Mouse (Mus musculus) intestine, embryonic 16.5 days (tissue): ENCODE data around the gene Gucy1b1. TPM values are rescaled to one million over a fixed set of nuclear protein-coding genes. Genes with fewer than 3 reads are reported as not detected.

Experiments
- ATAC-seq: fragments of 200-750 bp; cut with Nextera tagmentation; 2 replicates; pipeline ENCODE4 v1.8.0; 2017; ENCODE audit warnings: moderate TSS enrichment, moderate library complexity
- H3K27ac ChIP-seq: fragments of 300-500 bp; sonication (generic); 2 replicates; pipeline ENCODE4 v1.5.1; 2014; ENCODE audit warnings: mild to moderate bottlenecking, low read length
- H3K27me3 ChIP-seq: fragments of 300-500 bp; sonication (generic); replicated peaks from 2 replicates; pipeline ENCODE4 v1.6.1; 2014; ENCODE audit warnings: low read length, control low read depth, mixed read lengths; ENCODE audit not compliant: control insufficient read depth, insufficient read depth
- H3K36me3 ChIP-seq: fragments of 300-500 bp; sonication (generic); 2 replicates; pipeline ENCODE4 v1.6.1; 2014; ENCODE audit warnings: low read length, control low read depth; ENCODE audit not compliant: control insufficient read depth, insufficient read depth
- H3K4me1 ChIP-seq: fragments of 300-500 bp; sonication (generic); 2 replicates; pipeline ENCODE4 v1.6.1; 2014; ENCODE audit warnings: low read length, control low read depth, mixed read lengths; ENCODE audit not compliant: control insufficient read depth, insufficient read depth
- H3K4me2 ChIP-seq: fragments of 300-500 bp; sonication (generic); 2 replicates; pipeline ENCODE4 v1.6.1; 2014; ENCODE audit warnings: low read depth, low read length, control low read depth
- H3K4me3 ChIP-seq: fragments of 300-500 bp; sonication (generic); 2 replicates; pipeline ENCODE4 v1.5.1; 2014; ENCODE audit warnings: mild to moderate bottlenecking, low read length
- H3K9ac ChIP-seq: fragments of 300-500 bp; sonication (generic); 2 replicates; pipeline ENCODE4 v1.6.1; 2014; ENCODE audit warnings: low read depth, low read length
- H3K9me3 ChIP-seq: fragments of 300-500 bp; sonication (generic); 2 replicates; pipeline ENCODE4 v1.6.1; 2016; ENCODE audit warnings: low read length, control low read depth; ENCODE audit not compliant: control insufficient read depth
- WGBS: fragments of 180-500 bp; shearing (Covaris S2); extraction: QIAGEN DNeasy Blood & Tissue Kit; methylation state at CpG from one replicate; pipeline ENCODE4 v1.1.7; 2014; 5-methylcytosine and 5-hydroxymethylcytosine counted together
- polyA plus RNA-seq: library from polyadenylated mRNA; unstranded; fragments of >200 nt; fragmentation: Nextera tagmentation; extraction: Ambion mirVana; gene quantifications from 2 replicates; pipeline ENCODE4 v1.2.1, GENCODE M21; 2015

The Gucy1b1 gene
- polyA plus RNA-seq, 1 experiment from 2014 or later, result 59.7 TPM

- Histone ChIP-seq H3K9me3 (no peaks in the 10 kb centered on the region), H3K4me3 (no peak overlapping the region), H3K27ac (no peak overlapping the region), H3K9ac (no peak overlapping the region), H3K36me3 (no peaks in the 10 kb centered on the region), H3K4me2 (no peak overlapping the region), H3K27me3 (no peaks in the 10 kb centered on the region), H3K4me1 (no peaks in the 10 kb centered on the region)
- WGBS, result 80% methylated on average over 8 of the region's 8 CpGs
- no peak for ATAC-seq
Observed at GRCm38 (mm10) chr3:82046087-82046486, 28.4 kb downstream of the Gucy1b1 start.

GRCm38 (mm10) chr3:82044902-82045301 lies 29.6 kb downstream of the Gucy1b1 start:
- WGBS, result 77% methylated on average over 5 of the region's 5 CpGs
- no peak overlapping the region; the same call in 1 of the 2 replicates for H3K27ac ChIP-seq
- H3K4me2 ChIP-seq, result no peak overlapping the region
- no peak for ATAC-seq
- H3K9me3 ChIP-seq, result no peaks in the 10 kb centered on the region
- H3K4me1 ChIP-seq, result no peaks in the 10 kb centered on the region
- no peak overlapping the region for H3K4me3 ChIP-seq
- no peaks in the 10 kb centered on the region for H3K27me3 ChIP-seq
- no peak overlapping the region for H3K9ac ChIP-seq
- no peaks in the 10 kb centered on the region for H3K36me3 ChIP-seq

- ATAC-seq, result no peak
- WGBS, result 63% methylated on average over 6 of the region's 6 CpGs
Observed at GRCm38 (mm10) chr3:82043676-82044075, 30.8 kb downstream of the Gucy1b1 start.

GRCm38 (mm10) chr3:82036262-82037044 lies 38.0 kb downstream of the Gucy1b1 start:
- H3K9me3 ChIP-seq, result no peaks in the 10 kb centered on the region
- no peak overlapping the region for H3K4me3 ChIP-seq
- no peaks in the 10 kb centered on the region for H3K4me1 ChIP-seq
- ATAC-seq, result no peak
- no peaks in the 10 kb centered on the region; the same call in 1 of the 2 replicates for H3K36me3 ChIP-seq
- no peak overlapping the region for H3K9ac ChIP-seq
- 58% methylated on average over 2 of the region's 2 CpGs for WGBS
- no peak overlapping the region for H3K4me2 ChIP-seq
- H3K27ac ChIP-seq, result no peak overlapping the region
- no peaks in the 10 kb centered on the region for H3K27me3 ChIP-seq

More at GRCm38 (mm10) chr3:82043676-82044075, 30.8 kb downstream of the Gucy1b1 start:
- Histone ChIP-seq H3K4me2 (no peak overlapping the region), H3K4me1 (no peaks in the 10 kb centered on the region), H3K36me3 (no peaks in the 10 kb centered on the region), H3K9ac (no peak overlapping the region), H3K27me3 (no peaks in the 10 kb centered on the region), H3K9me3 (no peaks in the 10 kb centered on the region), H3K27ac (no peak overlapping the region), H3K4me3 (no peak overlapping the region)

- no peak for ATAC-seq
- WGBS, result 72% methylated on average over 1 of the region's 1 CpGs
- no peak overlapping the region for H3K4me2 ChIP-seq
- H3K27me3 ChIP-seq, result no peaks in the 10 kb centered on the region
- no peaks in the 10 kb centered on the region for H3K9me3 ChIP-seq
- no peak overlapping the region for H3K9ac ChIP-seq
- no peak overlapping the region for H3K27ac ChIP-seq
- H3K4me1 ChIP-seq, result no peaks in the 10 kb centered on the region
- no peaks in the 10 kb centered on the region for H3K36me3 ChIP-seq
- no peak overlapping the region for H3K4me3 ChIP-seq
Observed at GRCm38 (mm10) chr3:82030008-82030748, 44.3 kb downstream of the Gucy1b1 start.

- no peak overlapping the region for H3K9ac ChIP-seq
- H3K9me3 ChIP-seq, result no peaks in the 10 kb centered on the region
- ATAC-seq, result peak; percentile 64; the same call in 1 of the 2 replicates
- no peak overlapping the region for H3K4me2 ChIP-seq
- H3K36me3 ChIP-seq, result no peaks in the 10 kb centered on the region
- H3K27me3 ChIP-seq, result no peaks in the 10 kb centered on the region
- WGBS, result 1% methylated on average over 3 of the region's 3 CpGs
- no peak overlapping the region for H3K4me3 ChIP-seq
- no peak overlapping the region for H3K27ac ChIP-seq
- no peaks in the 10 kb centered on the region for H3K4me1 ChIP-seq
Observed at GRCm38 (mm10) chr3:82029229-82029628, 45.3 kb downstream of the Gucy1b1 start.

- Histone ChIP-seq H3K9me3 (no peaks in the 10 kb centered on the region), H3K27me3 (no peaks in the 10 kb centered on the region), H3K36me3 (no peaks in the 10 kb centered on the region), H3K4me3 (no peak overlapping the region), H3K4me1 (no peaks in the 10 kb centered on the region), H3K9ac (no peak overlapping the region), H3K27ac (no peak overlapping the region), H3K4me2 (no peak overlapping the region)
- no peak for ATAC-seq
- 81% methylated on average over 1 of the region's 1 CpGs for WGBS
Observed at GRCm38 (mm10) chr3:82027286-82027685, 47.2 kb downstream of the Gucy1b1 start.

GRCm38 (mm10) chr3:82023065-82023464 lies 51.4 kb downstream of the Gucy1b1 start:
- no peak for ATAC-seq
- Histone ChIP-seq H3K36me3 (no peaks in the 10 kb centered on the region), H3K4me3 (no peak overlapping the region), H3K27ac (no peak overlapping the region), H3K9ac (no peak overlapping the region), H3K9me3 (no peaks in the 10 kb centered on the region), H3K4me2 (no peak overlapping the region), H3K27me3 (no peaks in the 10 kb centered on the region), H3K4me1 (no peaks in the 10 kb centered on the region)
- 91% methylated on average over 3 of the region's 3 CpGs for WGBS

GRCm38 (mm10) chr3:82022421-82022920 lies 52.0 kb downstream of the Gucy1b1 start:
- 87% methylated on average over 8 of the region's 8 CpGs for WGBS
- Histone ChIP-seq H3K9me3 (no peaks in the 10 kb centered on the region), H3K4me3 (no peak overlapping the region), H3K9ac (no peak overlapping the region), H3K27ac (no peak overlapping the region), H3K4me1 (no peaks in the 10 kb centered on the region), H3K4me2 (no peak overlapping the region), H3K27me3 (no peaks in the 10 kb centered on the region), H3K36me3 (no peaks in the 10 kb centered on the region)
- no peak for ATAC-seq
